Mouse (Mus musculus) embryonic facial prominence, embryonic 14.5 days (tissue): ENCODE results near the gene Cep152. TPM values are rescaled to one million over a fixed set of nuclear protein-coding genes. Genes with fewer than 3 reads are reported as not detected.

Experiments used
- polyA plus RNA-seq: library from polyadenylated mRNA; unstranded; fragments of >200 nt; fragmentation: Nextera tagmentation; extraction: Ambion mirVana; gene quantifications from 2 replicates; pipeline ENCODE4 v1.2.1, GENCODE M21; 2014

The Cep152 gene
- polyA plus RNA-seq, 1 experiment from 2014 or later: 6.9 TPM

Other genes with a start within 250 kb of the Cep152 start
- gene Gm9913, start 120.0 kb downstream of the Cep152 start, polyA plus RNA-seq: 0.31 and 0.60 TPM in 2 replicates
- gene Fbn1, start 117.1 kb downstream of the Cep152 start, polyA plus RNA-seq: 61.0 and 61.1 TPM in 2 replicates
- 273 and 294 TPM in 2 replicates for gene Eid1, start 48.0 kb upstream of the Cep152 start, polyA plus RNA-seq
- 1.3 and 2.1 TPM in 2 replicates for gene Shc4, start 99.0 kb upstream of the Cep152 start, polyA plus RNA-seq
- gene Secisbp2l, start 157.8 kb upstream of the Cep152 start, polyA plus RNA-seq: 21.8 and 22.1 TPM in 2 replicates
- 35.2 and 42.0 TPM in 2 replicates for gene Galk2, start 234.0 kb upstream of the Cep152 start, polyA plus RNA-seq
- 89.0 and 90.0 TPM in 2 replicates for gene Cops2, start 234.0 kb upstream of the Cep152 start, polyA plus RNA-seq